Mouse (Mus musculus) lung, adult 18-20 months (tissue): Measurements from ENCODE around the gene Sap30.
A peak's percentile ranks its signal among the peaks of the same experiment; 100 is the strongest.
"Not testable (repeated sequence)": the region's sequence is repeated elsewhere in the genome, so short reads cannot be mapped to it uniquely, and the experiment has no call there.

Experiments used
- DNase-seq, 2 experiments: peaks; one replicate each; pipeline ENCODE4 v3.0.0; 2022; ENCODE audit warnings: mixed read lengths in 2 of 2

The Sap30 gene

GRCm38 (mm10) chr8:57498494-57498846 is 10.8 kb upstream of the Sap30 start:
- no peak for DNase-seq

- no peak for DNase-seq
Measured at GRCm38 (mm10) chr8:57491873-57492272, 4.2 kb upstream of the Sap30 start.

- DNase-seq = no peak
Measured at GRCm38 (mm10) chr8:57489896-57490295, 2.2 kb upstream of the Sap30 start.

- no peak for DNase-seq
Measured at GRCm38 (mm10) chr8:57489366-57489765, 1.7 kb upstream of the Sap30 start.

- peak; percentile 75 to 78 for DNase-seq
Measured at GRCm38 (mm10) chr8:57488312-57488765, 679 bp upstream of the Sap30 start.

- peak; percentile 38 to 44 for DNase-seq
Measured at GRCm38 (mm10) chr8:57486491-57487440, 894 bp downstream of the Sap30 start.

- DNase-seq = no peak
Measured at GRCm38 (mm10) chr8:57480606-57481005, 7.1 kb downstream of the Sap30 start.

GRCm38 (mm10) chr8:57479700-57480099 is 8.0 kb downstream of the Sap30 start:
- no peak for DNase-seq

GRCm38 (mm10) chr8:57478406-57478805 is 9.3 kb downstream of the Sap30 start:
- DNase-seq = no peak

GRCm38 (mm10) chr8:57473751-57474150 is 13.9 kb downstream of the Sap30 start:
- peak; percentile 22 to 44 for DNase-seq

GRCm38 (mm10) chr8:57470863-57471262 is 16.8 kb downstream of the Sap30 start:
- DNase-seq = no peak

- DNase-seq = peak; percentile 73 to 81
Measured at GRCm38 (mm10) chr8:57468624-57469023, 19.0 kb downstream of the Sap30 start.

GRCm38 (mm10) chr8:57463757-57464156 is 23.9 kb downstream of the Sap30 start:
- DNase-seq = no peak

- no peak for DNase-seq
Measured at GRCm38 (mm10) chr8:57462839-57463238, 24.8 kb downstream of the Sap30 start.

- DNase-seq = peak in 1 of 2 experiments; percentile 8
Measured at GRCm38 (mm10) chr8:57457942-57458341, 29.7 kb downstream of the Sap30 start.

GRCm38 (mm10) chr8:57457152-57457551 is 30.5 kb downstream of the Sap30 start:
- DNase-seq = no peak

- DNase-seq = no peak
Measured at GRCm38 (mm10) chr8:57455765-57456164, 31.9 kb downstream of the Sap30 start, which contains the start of gene Scrg1. Gene Scrg1, plus strand, starts transcription at chr8:57455923.

- no peak for DNase-seq
Measured at GRCm38 (mm10) chr8:57453361-57453760, 34.3 kb downstream of the Sap30 start.

- DNase-seq = no peak
Measured at GRCm38 (mm10) chr8:57451896-57452295, 35.8 kb downstream of the Sap30 start.

GRCm38 (mm10) chr8:57450726-57451125 is 36.9 kb downstream of the Sap30 start:
- no peak for DNase-seq

GRCm38 (mm10) chr8:57445901-57446300 is 41.8 kb downstream of the Sap30 start:
- not testable (repeated sequence) for DNase-seq

- no peak for DNase-seq
Measured at GRCm38 (mm10) chr8:57443289-57443688, 44.4 kb downstream of the Sap30 start.

GRCm38 (mm10) chr8:57441556-57441955 is 46.1 kb downstream of the Sap30 start:
- no peak for DNase-seq

- DNase-seq = no peak
Measured at GRCm38 (mm10) chr8:57441131-57441530, 46.5 kb downstream of the Sap30 start.
